Mouse (Mus musculus) limb, embryonic 13.5 days (tissue): Measurements from ENCODE around the gene Trpc1. TPM values are rescaled to one million over a fixed set of nuclear protein-coding genes. Genes with fewer than 3 reads are reported as not detected.
A peak's percentile ranks its signal among the peaks of the same experiment; 100 is the strongest.

Source experiments
- ATAC-seq: fragments of 200-750 bp; cut with Nextera tagmentation; 2 replicates; pipeline ENCODE4 v1.8.0; 2017; ENCODE audit warnings: low read depth, moderate number of reproducible peaks, moderate TSS enrichment; ENCODE audit not compliant: low FRiP score
- H3K27ac ChIP-seq: fragments of 300-500 bp; sonication (generic); 2 replicates; pipeline ENCODE4 v1.5.1; 2015; ENCODE audit warnings: inconsistent platforms, mild to moderate bottlenecking, moderate library complexity
- H3K27me3 ChIP-seq: fragments of 300-500 bp; sonication (generic); 2 replicates; pipeline ENCODE4 v1.6.1; 2015; ENCODE audit warnings: mild to moderate bottlenecking, inconsistent platforms
- H3K36me3 ChIP-seq: fragments of 300-500 bp; sonication (generic); 2 replicates; pipeline ENCODE4 v1.6.1; 2015; ENCODE audit warnings: inconsistent platforms, mild to moderate bottlenecking, moderate library complexity
- H3K4me1 ChIP-seq: fragments of 300-500 bp; sonication (generic); 2 replicates; pipeline ENCODE4 v1.6.1; 2015; ENCODE audit warnings: inconsistent platforms
- H3K4me2 ChIP-seq: fragments of 300-500 bp; sonication (generic); replicated peaks from 2 replicates; pipeline ENCODE4 v1.6.1; 2015; ENCODE audit warnings: inconsistent platforms, mild to moderate bottlenecking, moderate library complexity
- H3K4me3 ChIP-seq: fragments of 300-500 bp; sonication (generic); 2 replicates; pipeline ENCODE4 v1.5.1; 2015; ENCODE audit warnings: moderate library complexity, mild to moderate bottlenecking, inconsistent platforms
- H3K9ac ChIP-seq: fragments of 300-500 bp; sonication (generic); 2 replicates; pipeline ENCODE4 v1.6.1; 2015; ENCODE audit warnings: mild to moderate bottlenecking, inconsistent platforms
- H3K9me3 ChIP-seq: fragments of 300-500 bp; sonication (generic); 2 replicates; pipeline ENCODE4 v1.6.1; 2016; ENCODE audit warnings: inconsistent platforms
- WGBS: fragments of 180-500 bp; shearing (Covaris S2); methylation state at CpG from one replicate; pipeline ENCODE4 v1.1.7; 2015; 5-methylcytosine and 5-hydroxymethylcytosine counted together
- polyA plus RNA-seq: library from polyadenylated mRNA; unstranded; fragments of >200 nt; fragmentation: Nextera tagmentation; extraction: Ambion mirVana; gene quantifications from 2 replicates; pipeline ENCODE4 v1.2.1, GENCODE M21; 2015

Trpc1 gene
- polyA plus RNA-seq, 1 experiment from 2014 or later: 2.0 TPM

GRCm38 (mm10) chr9:95693528-95694100, 56.6 kb downstream of the Trpc1 start:
- WGBS: 40% methylated on average over 11 of the region's 11 CpGs
- no peak overlapping the region for H3K27ac ChIP-seq
- H3K9ac ChIP-seq: no peak overlapping the region
- no peak for ATAC-seq
- peaks cover 4% of the 10 kb centered on the region; the same call in 1 of the 2 replicates for H3K36me3 ChIP-seq
- peaks cover 3% of the 10 kb centered on the region; the same call in 1 of the 2 replicates for H3K9me3 ChIP-seq
- no peaks in the 10 kb centered on the region; the same call in 1 of the 2 replicates for H3K27me3 ChIP-seq
- H3K4me1 ChIP-seq: peaks cover 33% of the 10 kb centered on the region
- peak overlapping the region; percentile 53 for H3K4me2 ChIP-seq
- peak overlapping the region; percentile 17; the same call in 1 of the 2 replicates for H3K4me3 ChIP-seq

- no peak overlapping the region for H3K27ac ChIP-seq
- no peak overlapping the region for H3K9ac ChIP-seq
- H3K9me3 ChIP-seq: peaks cover 3% of the 10 kb centered on the region; the same call in 1 of the 2 replicates
- H3K27me3 ChIP-seq: no peaks in the 10 kb centered on the region; the same call in 1 of the 2 replicates
- H3K36me3 ChIP-seq: peaks cover 8% of the 10 kb centered on the region; the same call in 1 of the 2 replicates
- ATAC-seq: 0 out of 2 replicates have a peak, but pooled peaks have one; percentile 13
- 15% methylated on average over 8 of the region's 8 CpGs for WGBS
- peaks cover 33% of the 10 kb centered on the region for H3K4me1 ChIP-seq
- H3K4me3 ChIP-seq: no peak overlapping the region
- H3K4me2 ChIP-seq: peak overlapping the region; percentile 42
These were observed 57.4 kb downstream of the Trpc1 start for GRCm38 (mm10) chr9:95692823-95693222.

DNA sequence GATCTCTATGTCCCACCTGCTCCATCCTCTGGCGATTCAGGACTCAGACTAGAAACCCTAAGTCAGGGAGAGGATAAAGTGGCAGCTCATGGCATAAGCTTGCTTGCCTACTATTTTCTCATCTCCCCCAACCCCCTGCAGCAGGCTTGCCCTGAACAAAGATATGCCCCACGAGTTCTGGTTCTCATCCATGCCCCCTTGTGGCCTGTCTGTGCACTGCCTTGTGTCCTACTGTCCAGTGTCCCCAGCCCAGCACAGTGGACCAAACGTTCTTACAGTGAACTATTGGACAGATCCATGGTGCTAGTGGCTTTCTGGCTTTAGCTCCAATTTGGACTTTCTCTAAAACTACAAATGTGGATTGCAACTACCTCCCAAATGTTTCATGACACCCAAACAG, 62.1 kb downstream of the Trpc1 start:
- no peak for ATAC-seq
- Histone ChIP-seq H3K36me3 (peaks cover 8% of the 10 kb centered on the region; the same call in 1 of the 2 replicates), H3K4me1 (peaks cover 34% of the 10 kb centered on the region), H3K27me3 (no peaks in the 10 kb centered on the region), H3K4me3 (no peak overlapping the region), H3K4me2 (no peak overlapping the region), H3K27ac (no peak overlapping the region), H3K9me3 (peaks cover 3% of the 10 kb centered on the region; the same call in 1 of the 2 replicates), H3K9ac (no peak overlapping the region)
- WGBS: 72% methylated on average over 3 of the region's 3 CpGs

DNA sequence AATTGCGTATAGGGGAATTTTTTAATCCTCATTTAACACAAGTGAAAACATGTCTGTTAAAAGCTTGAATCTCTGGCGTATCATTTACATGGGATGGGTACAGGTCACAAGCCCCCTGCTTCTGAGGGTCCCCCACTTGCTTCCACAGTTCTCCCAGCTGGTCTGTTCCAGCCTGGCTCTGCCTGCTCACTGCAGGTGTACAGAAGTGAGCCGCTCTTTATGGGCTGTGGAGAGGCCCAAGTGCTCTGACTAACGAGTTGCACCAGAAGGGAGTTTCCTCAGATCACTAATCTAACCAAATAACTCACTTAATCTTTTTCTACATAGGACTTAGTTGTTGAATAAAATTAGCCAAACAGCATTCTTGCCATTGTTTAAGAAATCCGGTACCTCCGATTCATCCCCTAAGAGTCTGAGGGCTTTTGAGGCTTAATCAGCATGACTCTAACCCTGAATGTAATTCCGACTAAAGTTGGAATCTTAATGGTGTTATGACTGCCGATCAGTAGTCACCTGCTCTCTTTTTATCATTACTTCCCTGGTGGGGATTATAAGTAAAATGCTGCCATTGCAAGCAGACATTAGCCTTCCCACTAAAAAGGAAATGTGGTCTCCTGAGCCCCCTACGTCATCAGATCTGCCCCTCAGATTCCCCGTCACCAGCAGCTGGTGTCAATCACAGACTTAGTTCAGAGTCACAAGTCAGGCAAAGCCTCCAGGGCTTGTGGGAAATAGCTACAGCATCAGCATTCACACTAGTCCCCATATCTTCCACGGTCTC, 64.3 kb downstream of the Trpc1 start:
- Histone ChIP-seq H3K36me3 (peaks cover 8% of the 10 kb centered on the region; the same call in 1 of the 2 replicates), H3K4me3 (no peak overlapping the region), H3K4me2 (no peak overlapping the region), H3K27me3 (no peaks in the 10 kb centered on the region), H3K4me1 (peaks cover 16% of the 10 kb centered on the region), H3K27ac (no peak overlapping the region), H3K9me3 (peaks cover 3% of the 10 kb centered on the region; the same call in 1 of the 2 replicates), H3K9ac (no peak overlapping the region)
- peak; percentile 34; the same call in 1 of the 2 replicates for ATAC-seq
- 37% methylated on average over 11 of the region's 11 CpGs for WGBS

- ATAC-seq: no peak
- H3K4me2 ChIP-seq: no peak overlapping the region
- H3K4me1 ChIP-seq: peaks cover 9% of the 10 kb centered on the region; the same call in 1 of the 2 replicates
- H3K27me3 ChIP-seq: no peaks in the 10 kb centered on the region
- no peak overlapping the region for H3K4me3 ChIP-seq
- WGBS: 91% methylated on average over 11 of the region's 11 CpGs
- no peaks in the 10 kb centered on the region for H3K36me3 ChIP-seq
- no peak overlapping the region for H3K9ac ChIP-seq
- no peaks in the 10 kb centered on the region for H3K9me3 ChIP-seq
- H3K27ac ChIP-seq: no peak overlapping the region
These were observed 69.5 kb downstream of the Trpc1 start for GRCm38 (mm10) chr9:95680691-95681090.

DNA sequence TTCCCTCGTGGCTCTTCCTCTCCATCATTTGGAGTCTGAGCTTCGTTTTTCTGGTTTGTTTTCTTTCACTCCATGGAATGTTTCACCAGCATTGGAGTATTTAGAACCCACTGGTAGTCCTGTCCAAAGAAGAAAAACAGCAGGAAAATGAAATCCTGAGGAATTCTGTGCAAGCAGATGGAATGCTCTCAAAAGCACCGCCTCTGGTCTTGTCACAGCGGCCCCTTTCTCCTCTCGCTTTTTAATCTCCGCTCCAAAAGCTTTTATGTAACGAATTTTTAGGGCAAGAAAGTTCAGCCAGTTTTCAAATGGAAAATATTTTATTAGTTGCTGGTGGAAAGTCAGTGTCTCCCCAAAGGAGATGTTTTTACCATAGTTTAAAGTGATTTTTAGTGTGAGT, 70.2 kb downstream of the Trpc1 start:
- H3K4me1 ChIP-seq: 0 out of 2 replicates have a peak, but pooled peaks cover 1% of the 10 kb centered on the region
- WGBS: 72% methylated on average over 7 of the region's 7 CpGs
- no peak for ATAC-seq
- H3K9me3 ChIP-seq: no peaks in the 10 kb centered on the region
- no peaks in the 10 kb centered on the region for H3K36me3 ChIP-seq
- no peak overlapping the region for H3K27ac ChIP-seq
- no peak overlapping the region for H3K4me3 ChIP-seq
- H3K27me3 ChIP-seq: no peaks in the 10 kb centered on the region
- H3K9ac ChIP-seq: no peak overlapping the region
- H3K4me2 ChIP-seq: no peak overlapping the region

DNA sequence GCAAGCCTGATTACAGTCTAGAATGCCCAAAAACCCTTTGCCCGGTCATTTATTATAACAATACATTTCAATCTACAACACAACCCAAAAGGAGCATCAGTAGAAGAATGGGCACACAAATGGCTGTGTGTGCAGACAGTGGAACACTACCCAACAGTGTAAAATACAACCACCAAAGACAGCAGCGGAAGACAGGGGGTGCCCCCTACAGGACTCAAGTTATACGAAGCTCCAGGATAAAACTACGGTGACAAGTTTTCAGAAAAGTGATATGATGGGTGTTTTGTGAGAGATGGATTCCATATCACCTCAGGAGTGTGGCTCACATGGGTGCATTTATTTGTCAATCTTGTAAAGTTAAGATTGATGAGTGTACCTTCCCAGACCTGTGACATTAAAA, 74.2 kb downstream of the Trpc1 start:
- no peaks in the 10 kb centered on the region for H3K4me1 ChIP-seq
- no peak overlapping the region for H3K27ac ChIP-seq
- 94% methylated on average over 4 of the region's 4 CpGs for WGBS
- H3K27me3 ChIP-seq: no peaks in the 10 kb centered on the region
- no peak overlapping the region for H3K4me3 ChIP-seq
- H3K9me3 ChIP-seq: peaks cover 3% of the 10 kb centered on the region; the same call in 1 of the 2 replicates
- no peak for ATAC-seq
- peaks cover 4% of the 10 kb centered on the region; the same call in 1 of the 2 replicates for H3K36me3 ChIP-seq
- no peak overlapping the region for H3K4me2 ChIP-seq
- no peak overlapping the region for H3K9ac ChIP-seq

DNA sequence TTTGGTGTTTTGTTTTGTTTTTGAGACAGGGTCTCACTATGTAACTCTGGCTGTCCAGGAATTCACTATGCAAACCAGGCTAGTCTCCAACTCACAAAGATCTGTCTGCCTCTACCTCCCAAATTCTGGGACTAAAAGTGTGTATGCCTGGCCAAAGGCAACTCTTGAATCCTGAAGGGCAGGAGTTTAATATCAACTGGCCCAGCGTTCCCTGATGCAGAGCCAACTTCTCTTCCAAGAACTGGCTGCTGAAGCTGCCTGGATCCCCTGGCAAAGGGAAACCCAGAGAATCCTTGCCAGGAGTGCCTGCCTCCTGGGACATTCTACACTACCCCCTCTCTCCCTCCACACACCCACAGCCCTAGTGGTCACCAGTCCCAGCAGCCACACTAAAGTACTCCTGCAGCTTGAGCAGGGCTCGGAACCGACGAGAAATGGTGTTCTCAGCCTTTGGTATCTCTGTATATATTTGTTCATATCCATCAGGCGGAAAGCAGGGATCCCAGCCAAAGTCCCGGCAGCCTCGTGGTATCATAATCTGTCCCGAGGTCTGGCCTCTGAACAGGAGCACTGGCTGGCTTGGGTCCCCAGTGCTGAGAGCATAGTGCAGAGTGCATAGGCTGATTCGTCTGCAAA, 75.0 kb downstream of the Trpc1 start:
- no peak overlapping the region for H3K4me2 ChIP-seq

DNA sequence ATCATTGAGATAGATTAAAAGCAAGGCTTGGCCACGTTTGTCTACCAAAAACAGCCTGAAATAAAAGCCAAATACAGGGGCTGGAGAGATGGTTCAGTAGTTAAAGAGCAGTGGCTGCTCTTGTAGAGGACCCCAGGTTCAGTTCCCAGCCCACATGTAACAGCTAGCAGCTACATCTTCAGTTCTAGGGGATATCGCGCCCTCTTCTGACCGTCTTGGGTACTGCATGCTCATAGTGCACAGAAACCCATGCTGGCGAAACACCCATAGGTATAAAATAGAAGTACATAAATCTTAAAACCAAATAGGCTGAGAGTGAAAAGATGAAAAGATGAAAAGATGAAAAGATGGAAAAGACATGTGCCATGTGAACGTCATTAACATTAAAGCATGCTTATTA, 77.4 kb downstream of the Trpc1 start:
- 85% methylated on average over 6 of the region's 6 CpGs for WGBS
- Histone ChIP-seq H3K27ac (no peak overlapping the region), H3K4me1 (no peaks in the 10 kb centered on the region), H3K9me3 (peaks cover 3% of the 10 kb centered on the region; the same call in 1 of the 2 replicates), H3K27me3 (no peaks in the 10 kb centered on the region), H3K9ac (no peak overlapping the region), H3K4me3 (no peak overlapping the region), H3K4me2 (no peak overlapping the region), H3K36me3 (peaks cover 10% of the 10 kb centered on the region)
- no peak for ATAC-seq

More for the DNA sequence above, 75.0 kb downstream of the Trpc1 start:
- Histone ChIP-seq H3K4me3 (no peak overlapping the region), H3K9me3 (peaks cover 3% of the 10 kb centered on the region; the same call in 1 of the 2 replicates), H3K4me1 (no peaks in the 10 kb centered on the region), H3K9ac (no peak overlapping the region), H3K27ac (no peak overlapping the region), H3K27me3 (no peaks in the 10 kb centered on the region), H3K36me3 (peaks cover 7% of the 10 kb centered on the region)
- 88% methylated on average over 9 of the region's 9 CpGs for WGBS
- no peak for ATAC-seq

- H3K27ac ChIP-seq: no peak overlapping the region
- ATAC-seq: no peak
- no peaks in the 10 kb centered on the region for H3K27me3 ChIP-seq
- peaks cover 10% of the 10 kb centered on the region for H3K36me3 ChIP-seq
- 97% methylated on average over 3 of the region's 3 CpGs for WGBS
- H3K9ac ChIP-seq: no peak overlapping the region
- peaks cover 3% of the 10 kb centered on the region; the same call in 1 of the 2 replicates for H3K9me3 ChIP-seq
- no peaks in the 10 kb centered on the region for H3K4me1 ChIP-seq
- H3K4me3 ChIP-seq: no peak overlapping the region
- no peak overlapping the region for H3K4me2 ChIP-seq
These were observed 77.8 kb downstream of the Trpc1 start for GRCm38 (mm10) chr9:95672331-95672730.

- no peak overlapping the region for H3K27ac ChIP-seq
- no peak overlapping the region for H3K4me3 ChIP-seq
- H3K36me3 ChIP-seq: peaks cover 10% of the 10 kb centered on the region
- peaks cover 3% of the 10 kb centered on the region; the same call in 1 of the 2 replicates for H3K9me3 ChIP-seq
- peaks cover 12% of the 10 kb centered on the region for H3K4me1 ChIP-seq
- no peaks in the 10 kb centered on the region for H3K27me3 ChIP-seq
- no peak overlapping the region for H3K4me2 ChIP-seq
- no peak overlapping the region for H3K9ac ChIP-seq
- ATAC-seq: no peak
- WGBS: 51% methylated on average over 5 of the region's 5 CpGs
These were observed 81.9 kb downstream of the Trpc1 start for GRCm38 (mm10) chr9:95668306-95668705.

DNA sequence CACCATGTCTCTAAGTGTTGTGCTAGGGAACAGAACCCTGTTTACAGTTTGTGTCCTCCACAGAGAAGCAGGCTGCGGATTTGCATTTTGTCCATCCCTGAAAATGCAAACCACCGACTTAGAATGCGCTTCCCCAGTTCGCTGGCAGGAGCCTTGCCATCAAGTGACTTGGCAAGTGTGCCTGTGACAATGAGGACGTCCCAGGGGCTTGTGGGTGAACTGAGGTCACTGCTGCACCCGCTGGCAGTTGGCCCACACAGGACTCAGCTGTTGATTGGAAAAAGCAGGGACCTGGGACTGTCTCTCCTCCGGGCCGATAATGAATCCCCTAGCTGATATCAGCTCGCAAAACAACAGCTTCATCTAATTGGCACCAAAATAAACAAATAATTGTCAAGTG, 82.3 kb downstream of the Trpc1 start:
- Histone ChIP-seq H3K27ac (no peak overlapping the region), H3K9ac (no peak overlapping the region), H3K27me3 (no peaks in the 10 kb centered on the region), H3K9me3 (peaks cover 3% of the 10 kb centered on the region; the same call in 1 of the 2 replicates), H3K4me1 (peaks cover 12% of the 10 kb centered on the region), H3K4me3 (no peak overlapping the region), H3K4me2 (no peak overlapping the region), H3K36me3 (peaks cover 10% of the 10 kb centered on the region)
- 48% methylated on average over 9 of the region's 9 CpGs for WGBS
- ATAC-seq: no peak
